Mouse (Mus musculus) myocyte (in vitro differentiated cells): Measurements from ENCODE around the gene Myo10. TPM values are rescaled to one million over a fixed set of nuclear protein-coding genes. Genes with fewer than 3 reads are reported as not detected.
A peak's percentile ranks its signal among the peaks of the same experiment; 100 is the strongest.

ENCODE experiments used
- H3K27me3 ChIP-seq: one replicate; pipeline ENCODE4 v1.6.1; 2011; ENCODE audit not compliant: control insufficient read depth, insufficient read depth, insufficient read length
- H3K36me3 ChIP-seq: one replicate; pipeline ENCODE4 v1.6.1; 2011; ENCODE audit not compliant: control insufficient read depth, insufficient read depth
- H3K4me2 ChIP-seq: one replicate; pipeline ENCODE4 v1.6.1; 2011; ENCODE audit warnings: low read depth, control low read depth
- H3K4me3 ChIP-seq: one replicate; pipeline ENCODE4 v1.5.1; 2011; ENCODE audit warnings: mild to moderate bottlenecking, control low read depth, moderate library complexity
- H3K79me2 ChIP-seq: one replicate; pipeline ENCODE4 v1.6.1; 2011; ENCODE audit not compliant: control insufficient read depth, insufficient read depth
- H3ac ChIP-seq: one replicate; pipeline ENCODE4 v1.6.1; 2011; ENCODE audit not compliant: control insufficient read depth, insufficient read length
- CEBPB ChIP-seq: IDR thresholded peaks from 2 replicates; pipeline ENCODE4 v1.6.1; 2011; ENCODE audit warnings: mild to moderate bottlenecking, moderate library complexity; ENCODE audit not compliant: poor library complexity, insufficient read depth, severe bottlenecking
- E2F4 ChIP-seq: IDR thresholded peaks from one replicate; pipeline ENCODE4 v1.6.1; 2011; ENCODE audit warnings: mild to moderate bottlenecking, control low read depth, moderate library complexity; ENCODE audit not compliant: insufficient read depth
- MAX ChIP-seq: IDR thresholded peaks from one replicate; pipeline ENCODE4 v1.6.1; 2011; ENCODE audit warnings: low read depth, mild to moderate bottlenecking, control low read depth
- MYOD1 ChIP-seq, 3 experiments: IDR thresholded peaks; one replicate each; pipeline ENCODE4 v1.6.1; 2011; ENCODE audit warnings: control low read depth in 2 of 3, low read depth in 2 of 3, mild to moderate bottlenecking in 2 of 3, moderate library complexity in 1 of 3; ENCODE audit not compliant: insufficient read length in 2 of 3, control insufficient read depth in 1 of 3
- MYOG ChIP-seq, 3 experiments: IDR thresholded peaks; one replicate each; pipeline ENCODE4 v1.6.1; 2011; ENCODE audit warnings: control low read depth in 2 of 3, low read depth in 2 of 3, mild to moderate bottlenecking in 2 of 3; ENCODE audit not compliant: insufficient read length in 2 of 3, control insufficient read depth in 1 of 3, insufficient read depth in 1 of 3
- POLR2A ChIP-seq: IDR thresholded peaks from one replicate; pipeline ENCODE4 v1.6.1; 2011; ENCODE audit warnings: low read depth, mild to moderate bottlenecking, control low read depth, moderate library complexity; ENCODE audit not compliant: insufficient read length
- POLR2AphosphoS2 ChIP-seq: IDR thresholded peaks from one replicate; pipeline ENCODE4 v1.6.1; 2011; ENCODE audit warnings: low read depth, control low read depth; ENCODE audit not compliant: insufficient read length
- REST ChIP-seq: IDR thresholded peaks from one replicate; pipeline ENCODE4 v1.6.1; 2011; ENCODE audit warnings: mild to moderate bottlenecking, control low read depth, moderate library complexity; ENCODE audit not compliant: insufficient read depth, insufficient read length
- SRF ChIP-seq: IDR thresholded peaks from one replicate; pipeline ENCODE4 v1.6.1; 2011; ENCODE audit warnings: low read depth; ENCODE audit not compliant: control insufficient read depth, insufficient read length
- TCF12 ChIP-seq: IDR thresholded peaks from one replicate; pipeline ENCODE4 v1.6.1; 2011; ENCODE audit warnings: mild to moderate bottlenecking, control low read depth; ENCODE audit not compliant: poor library complexity, insufficient read depth, severe bottlenecking
- TCF3 ChIP-seq: IDR thresholded peaks from one replicate; pipeline ENCODE4 v1.6.1; 2011; ENCODE audit warnings: low read depth, control low read depth; ENCODE audit not compliant: insufficient read length
- USF1 ChIP-seq: IDR thresholded peaks from one replicate; pipeline ENCODE4 v1.6.1; 2011; ENCODE audit warnings: low read depth, mild to moderate bottlenecking, control low read depth, moderate library complexity
- polyA plus RNA-seq: library from polyadenylated mRNA; unstranded; fragments of >200 nt; fragmentation: generic; extraction: Trizol; gene quantifications from one replicate; pipeline ENCODE4 v1.2.1, GENCODE M21; 2012; ENCODE audit warnings: missing spikeins

The Myo10 gene
- polyA plus RNA-seq, 1 experiment = 71.4 TPM

DNA sequence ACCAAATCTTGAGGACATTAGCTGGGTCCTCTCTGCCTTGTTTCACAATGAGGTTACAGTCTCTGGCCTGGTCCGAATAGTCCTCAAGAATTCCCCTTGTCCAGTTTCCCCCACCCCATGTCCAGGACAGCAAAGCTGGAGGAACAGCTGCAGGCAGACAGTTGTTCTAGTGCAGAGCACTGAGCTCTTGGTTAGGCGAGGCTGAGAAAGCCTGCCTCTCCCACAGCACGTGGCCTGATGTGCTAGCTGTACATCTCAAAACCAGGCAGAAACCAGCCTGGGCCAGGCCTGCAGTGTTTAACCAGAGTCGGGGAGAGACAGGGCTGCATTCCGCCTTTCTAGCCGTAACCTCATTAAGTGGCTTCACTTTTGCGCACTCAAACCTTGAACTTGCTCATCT, 4.7 kb downstream of the Myo10 start:
- Histone ChIP-seq H3K36me3 (peaks cover 21% of the 10 kb centered on the region), H3K4me2 (peak overlapping the region; percentile 92), H3K27me3 (no peaks in the 10 kb centered on the region), H3K79me2 (peaks cover 91% of the 10 kb centered on the region), H3K4me3 (no peak overlapping the region), H3ac (no peak overlapping the region)
- TF ChIP-seq POLR2AphosphoS2 (no peak), POLR2A (peak; percentile 30), CEBPB (no peak), REST (no peak), MYOG (IDR thresholded peaks at IDR 0.05; ENCODE audit: control insufficient read depth in 1 of 3, insufficient read depth in 1 of 3, insufficient read length in 2 of 3, low read depth in 2 of 3) (peak; percentile 86 to 98 (median 95)), SRF (no peak), MYOD1 (IDR thresholded peaks at IDR 0.05; ENCODE audit: control insufficient read depth in 1 of 3, insufficient read length in 2 of 3, low read depth in 2 of 3) (peak; percentile 86 to 97 (median 96)), TCF3 (peak; percentile 65), MAX (no peak), USF1 (no peak), E2F4 (no peak), TCF12 (peak; percentile 71)

DNA sequence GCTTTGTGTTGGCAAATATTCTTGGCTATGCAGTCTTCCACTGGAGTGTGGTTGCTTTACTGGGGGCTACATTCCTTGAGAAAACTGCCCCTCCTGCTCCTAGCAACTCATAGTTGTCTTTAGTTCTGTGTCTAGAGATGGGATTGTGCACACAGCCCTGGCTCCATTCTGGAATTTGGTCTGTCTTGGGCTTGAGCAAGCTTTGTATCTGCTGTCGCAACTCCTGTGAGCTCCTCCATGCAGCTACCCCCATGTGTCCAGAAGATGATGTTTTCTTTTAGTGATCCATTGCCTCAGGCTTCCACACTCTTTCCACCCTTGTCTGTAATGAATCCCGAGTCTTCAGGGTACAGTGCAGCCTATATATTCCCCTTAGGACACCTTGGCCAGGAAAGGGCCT, 5.9 kb downstream of the Myo10 start:
- Histone ChIP-seq H3K4me2 (no peak overlapping the region), H3K27me3 (no peaks in the 10 kb centered on the region), H3K4me3 (no peak overlapping the region), H3K36me3 (peaks cover 21% of the 10 kb centered on the region), H3K79me2 (peaks cover 100% of the 10 kb centered on the region), H3ac (no peak overlapping the region)
- TF ChIP-seq SRF (no peak), REST (no peak), CEBPB (no peak)

DNA sequence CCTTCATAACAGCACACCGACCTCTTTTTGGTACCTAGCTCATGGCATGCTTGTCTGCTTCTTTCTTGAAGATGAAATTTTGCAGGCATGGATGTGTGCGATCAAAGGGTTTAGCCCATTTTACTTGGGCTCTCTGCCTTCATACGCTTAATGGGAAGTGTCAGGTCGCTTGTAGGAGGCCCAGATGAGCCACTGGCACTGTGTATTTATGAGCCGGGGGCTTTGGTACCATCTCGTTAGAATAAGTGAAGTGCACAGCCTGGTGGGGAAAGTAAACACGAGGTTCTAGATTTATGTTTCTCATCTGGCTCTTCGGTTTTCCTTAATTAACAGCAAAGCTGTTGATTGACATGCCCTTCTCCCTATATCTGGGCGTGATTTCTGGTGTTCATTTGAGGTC, 8.4 kb downstream of the Myo10 start:
- Histone ChIP-seq H3ac (no peak overlapping the region), H3K36me3 (peaks cover 21% of the 10 kb centered on the region), H3K79me2 (peaks cover 100% of the 10 kb centered on the region), H3K27me3 (no peaks in the 10 kb centered on the region), H3K4me3 (no peak overlapping the region), H3K4me2 (no peak overlapping the region)
- no peak for TF ChIP-seq REST
- no peak for TF ChIP-seq TCF3
- no peak for TF ChIP-seq SRF

DNA sequence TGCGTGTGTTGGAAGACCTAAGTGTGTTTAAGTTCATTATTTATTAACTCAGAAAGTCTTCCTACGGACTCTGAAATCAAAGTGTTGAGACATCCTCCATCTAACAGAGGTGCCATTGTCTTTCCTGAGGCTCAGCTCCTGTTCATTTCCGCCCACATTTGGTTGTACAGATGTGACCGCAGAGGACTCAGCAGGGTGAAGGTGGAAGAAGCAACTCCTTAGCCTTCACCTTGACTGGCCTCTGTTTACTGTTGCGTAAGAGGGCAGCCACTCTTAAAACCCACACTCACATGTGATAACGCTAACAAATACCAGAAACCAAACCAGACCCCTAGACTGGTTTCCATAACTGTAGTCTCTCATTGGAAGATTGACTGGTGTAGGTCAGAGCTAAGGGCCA, 9.0 kb downstream of the Myo10 start:
- TF ChIP-seq MYOD1 (IDR thresholded peaks at IDR 0.05; ENCODE audit: control insufficient read depth in 1 of 3, insufficient read length in 2 of 3, low read depth in 2 of 3) (no peak), REST (no peak), POLR2AphosphoS2 (no peak), CEBPB (peak; percentile 53; the same call in 1 of the 2 replicates)
- peaks cover 20% of the 10 kb centered on the region for H3K36me3 ChIP-seq

DNA sequence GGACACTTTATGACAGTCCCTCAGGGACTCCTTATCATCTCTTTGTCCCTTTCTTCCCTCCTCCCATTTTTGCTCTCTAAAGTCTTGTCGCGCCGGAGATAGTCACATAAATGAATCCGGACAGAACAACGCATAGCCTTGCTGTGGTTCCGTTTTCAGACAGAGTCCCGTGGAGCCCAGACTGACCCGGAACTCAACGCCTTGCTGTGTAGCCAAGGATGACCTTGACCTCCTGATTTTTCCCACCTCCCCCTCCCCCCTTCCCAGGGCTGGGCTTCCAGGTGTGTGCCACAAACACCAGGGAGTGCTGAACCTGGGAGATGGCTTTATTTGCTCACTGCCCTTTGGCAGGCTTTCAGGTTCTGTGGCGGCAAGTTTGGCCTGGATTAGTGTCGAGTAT, 10.6 kb downstream of the Myo10 start:
- Histone ChIP-seq H3K36me3 (peaks cover 17% of the 10 kb centered on the region), H3ac (no peak overlapping the region), H3K79me2 (peaks cover 96% of the 10 kb centered on the region), H3K4me3 (no peak overlapping the region), H3K27me3 (no peaks in the 10 kb centered on the region), H3K4me2 (no peak overlapping the region)
- no peak for TF ChIP-seq USF1
- TF ChIP-seq TCF12 = no peak
- peak in 1 of 3 experiments; percentile 20 for TF ChIP-seq MYOD1 (IDR thresholded peaks at IDR 0.05; ENCODE audit: control insufficient read depth in 1 of 3, insufficient read length in 2 of 3, low read depth in 2 of 3)
- TF ChIP-seq CEBPB = no peak

More for the DNA sequence above, 9.0 kb downstream of the Myo10 start:
- Histone ChIP-seq H3K4me2 (no peak overlapping the region), H3K4me3 (no peak overlapping the region), H3K27me3 (no peaks in the 10 kb centered on the region), H3K79me2 (peaks cover 100% of the 10 kb centered on the region), H3ac (no peak overlapping the region)

DNA sequence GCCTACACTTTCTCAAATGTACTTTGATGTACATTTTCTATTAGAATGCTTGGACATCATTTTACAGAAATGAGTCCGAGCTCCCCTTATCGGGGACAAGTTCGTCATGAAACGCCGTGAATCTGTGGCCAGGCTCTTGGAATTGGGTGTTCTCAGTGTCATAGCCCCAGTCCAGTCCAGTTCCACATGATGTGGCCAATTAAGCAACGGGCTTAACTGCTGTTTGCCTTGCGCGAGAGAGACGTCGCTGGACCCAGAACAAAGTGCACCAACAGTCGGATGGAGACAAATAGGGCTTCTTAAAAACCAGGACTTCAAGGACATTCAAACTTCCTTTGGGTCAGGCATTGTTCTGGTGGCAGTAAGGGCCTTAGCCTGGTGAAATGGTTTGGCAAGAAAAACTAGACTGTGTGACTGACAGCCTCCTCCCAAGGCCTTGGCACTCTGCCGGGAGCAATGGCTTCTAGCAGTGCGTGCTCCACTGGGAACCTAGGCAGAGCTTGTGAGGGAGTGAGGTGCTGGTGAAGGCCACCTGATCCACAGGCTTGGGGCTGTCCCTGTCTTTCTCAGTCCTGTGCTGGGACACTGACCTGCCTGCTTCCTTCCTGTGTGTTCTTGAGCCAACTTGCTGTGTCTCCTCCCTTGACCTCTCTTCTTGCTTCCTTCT, 11.5 kb downstream of the Myo10 start:
- H3K4me2 ChIP-seq = no peak overlapping the region
- H3K27me3 ChIP-seq = no peaks in the 10 kb centered on the region
- peaks cover 8% of the 10 kb centered on the region for H3K36me3 ChIP-seq
- no peak overlapping the region for H3ac ChIP-seq
- peaks cover 96% of the 10 kb centered on the region for H3K79me2 ChIP-seq
- H3K4me3 ChIP-seq = no peak overlapping the region
- TF ChIP-seq REST (no peak), POLR2AphosphoS2 (peak; percentile 10)
